Mouse (Mus musculus) R1 (cell line): Measurements from ENCODE around the gene Fam170b.
A peak's percentile ranks its signal among the peaks of the same experiment; 100 is the strongest.

ENCODE experiments used
- DNase-seq: peaks from one replicate; pipeline ENCODE4 v3.0.0-alpha.2; 2018; ENCODE audit warnings: low read depth, low spot score

Fam170b gene

DNA sequence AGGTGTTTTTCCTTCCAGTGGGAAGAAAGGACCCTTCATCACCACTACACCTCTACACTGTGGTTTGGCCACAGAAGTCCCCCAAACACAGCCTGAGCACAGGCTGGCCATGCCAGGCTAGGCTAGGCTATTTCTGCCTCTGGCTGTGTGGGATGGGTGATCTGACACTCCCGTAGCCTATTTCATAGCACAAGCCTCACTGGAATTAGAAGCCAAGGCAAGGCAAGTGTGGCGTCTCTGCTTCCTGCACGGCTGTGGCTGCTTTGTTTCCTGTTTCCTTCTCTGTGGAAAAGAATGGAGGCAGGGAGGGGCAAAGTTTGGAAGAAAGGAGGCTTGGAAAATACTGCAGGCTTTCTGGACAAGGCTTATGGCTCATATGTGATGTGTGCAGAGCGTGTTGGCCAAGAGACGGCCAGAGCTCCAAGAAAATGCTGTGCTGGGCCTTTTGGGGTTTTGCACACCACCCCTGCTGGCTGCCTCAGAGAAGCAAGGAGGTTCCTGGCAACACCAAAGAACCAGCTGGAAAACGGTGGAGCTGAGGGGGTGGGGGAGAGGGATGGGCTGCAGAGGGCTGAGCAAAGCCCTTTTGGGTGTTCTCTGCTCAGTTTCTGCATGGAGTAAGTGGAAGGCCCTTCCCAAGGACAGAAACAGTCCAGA, 5.6 kb upstream of the Fam170b start:
- no peak for DNase-seq

DNA sequence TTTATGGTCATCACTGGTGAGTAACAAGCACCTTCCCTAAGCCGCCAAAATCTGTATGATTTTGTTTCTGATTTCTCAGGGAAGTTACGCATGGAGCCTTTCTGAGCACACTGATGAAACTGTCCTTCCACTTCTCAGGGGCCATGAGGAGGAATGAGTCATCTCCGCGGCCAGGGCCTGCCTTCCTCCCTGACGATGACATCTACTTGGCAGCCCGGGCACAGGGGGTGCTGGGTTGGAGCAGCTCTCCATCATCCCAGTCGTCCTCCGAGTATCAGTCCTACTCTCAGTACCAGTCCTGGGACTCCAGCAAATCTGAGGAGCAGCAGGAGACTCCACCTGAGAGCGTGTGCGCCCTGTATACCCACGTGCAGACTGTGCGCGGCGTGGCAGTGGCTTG, 1.4 kb downstream of the Fam170b start:
- no peak for DNase-seq

DNA sequence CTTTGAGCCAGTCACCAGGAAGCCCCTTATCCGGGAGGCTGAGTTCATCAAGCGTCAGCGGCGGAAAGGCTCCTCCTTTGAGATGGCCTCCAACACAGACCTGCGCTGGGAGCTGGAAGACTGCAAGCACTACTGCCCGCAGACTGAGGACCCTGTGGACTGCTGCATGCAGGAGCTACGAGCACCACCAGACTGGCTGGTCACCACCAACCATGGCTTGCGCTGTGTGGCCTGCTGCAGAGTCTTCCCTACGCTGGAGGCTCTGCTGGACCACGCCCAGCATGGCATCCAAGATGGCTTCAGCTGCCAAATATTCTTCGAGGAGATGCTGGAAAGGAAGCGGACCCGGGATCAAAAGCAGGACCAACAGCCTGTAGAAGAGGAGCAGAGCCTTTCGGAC, 1.8 kb downstream of the Fam170b start:
- no peak for DNase-seq

DNA sequence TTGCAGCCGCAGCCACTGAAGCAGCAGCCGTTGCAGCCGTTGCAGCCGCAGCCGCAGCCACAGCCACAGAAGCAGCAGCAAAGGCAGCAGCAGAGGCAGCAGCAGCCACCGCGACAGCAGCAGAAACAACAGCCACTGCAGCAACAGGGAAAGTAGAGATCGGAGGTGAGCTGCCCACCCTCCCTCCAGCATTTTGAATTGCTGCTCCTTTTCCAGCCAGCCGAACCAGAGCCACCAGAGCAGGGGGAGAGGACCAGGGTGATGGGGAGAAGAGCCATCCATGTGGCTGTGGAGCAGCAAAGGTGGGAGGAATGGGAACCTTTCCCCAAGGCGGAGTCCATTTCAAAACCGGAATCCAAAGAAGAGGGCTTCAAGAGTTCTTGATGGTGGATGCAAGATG, 2.4 kb downstream of the Fam170b start:
- DNase-seq: no peak

GRCm38 (mm10) chr14:32842052-32842451, 8.3 kb downstream of the Fam170b start:
- no peak for DNase-seq

- no peak for DNase-seq
Observed at GRCm38 (mm10) chr14:32854059-32854458, 20.3 kb downstream of the Fam170b start.

- DNase-seq: no peak
Observed at GRCm38 (mm10) chr14:32856246-32856645, 22.5 kb downstream of the Fam170b start.

- DNase-seq: peak; percentile 19
Observed at GRCm38 (mm10) chr14:32856681-32857328, 23.0 kb downstream of the Fam170b start, which contains the start of gene Vstm4. Gene Vstm4, plus strand, starts transcription at chr14:32856756.

DNA sequence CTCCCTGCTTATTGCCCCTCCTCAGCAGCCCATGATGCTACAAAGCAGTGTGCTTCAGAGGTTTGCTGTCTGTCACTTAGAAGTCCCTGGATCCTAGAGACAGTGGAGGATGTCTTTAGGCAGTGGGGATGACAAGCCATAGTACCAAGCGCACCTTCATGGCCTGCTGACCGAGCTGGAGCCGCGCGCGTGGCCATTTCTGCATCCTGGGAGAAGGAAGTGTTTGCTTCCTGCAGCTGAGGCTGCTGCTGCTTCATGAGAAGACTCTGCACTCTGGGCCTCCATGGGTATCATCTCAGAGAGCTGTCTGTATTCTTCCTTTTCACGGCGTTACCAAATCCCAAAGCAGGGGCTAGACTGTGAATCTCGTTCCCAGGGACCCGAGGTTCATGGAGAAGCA, 24.6 kb downstream of the Fam170b start:
- DNase-seq: no peak

DNA sequence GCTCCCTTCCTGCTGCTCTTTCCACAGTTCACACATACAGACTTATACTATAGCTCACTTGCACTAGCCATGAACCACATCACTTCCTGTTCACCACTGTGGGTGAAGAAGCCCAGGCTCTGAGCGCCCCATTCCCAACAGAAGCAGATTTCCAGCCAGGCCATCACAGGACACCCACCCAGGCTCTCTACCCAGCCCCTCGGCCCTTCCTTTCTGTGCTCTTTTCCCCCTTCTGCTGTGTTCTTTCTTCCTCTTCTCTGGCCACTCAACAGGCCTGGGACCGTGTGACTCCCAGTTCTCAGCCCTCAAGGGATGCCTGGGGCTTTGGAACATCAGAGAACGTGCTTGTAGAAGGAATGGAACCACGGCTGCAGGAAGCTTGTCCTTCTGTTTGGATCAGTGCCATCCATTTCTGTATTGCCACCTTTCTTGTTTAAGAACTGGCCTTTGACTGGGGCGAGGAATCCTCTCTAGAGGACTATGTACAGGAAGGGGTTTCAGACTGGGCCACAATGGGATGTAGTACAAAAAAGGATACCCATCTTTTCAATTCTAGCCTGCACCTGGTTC, 25.3 kb downstream of the Fam170b start:
- DNase-seq: no peak

GRCm38 (mm10) chr14:32859831-32860569, 26.2 kb downstream of the Fam170b start:
- DNase-seq: peak; percentile 19

DNA sequence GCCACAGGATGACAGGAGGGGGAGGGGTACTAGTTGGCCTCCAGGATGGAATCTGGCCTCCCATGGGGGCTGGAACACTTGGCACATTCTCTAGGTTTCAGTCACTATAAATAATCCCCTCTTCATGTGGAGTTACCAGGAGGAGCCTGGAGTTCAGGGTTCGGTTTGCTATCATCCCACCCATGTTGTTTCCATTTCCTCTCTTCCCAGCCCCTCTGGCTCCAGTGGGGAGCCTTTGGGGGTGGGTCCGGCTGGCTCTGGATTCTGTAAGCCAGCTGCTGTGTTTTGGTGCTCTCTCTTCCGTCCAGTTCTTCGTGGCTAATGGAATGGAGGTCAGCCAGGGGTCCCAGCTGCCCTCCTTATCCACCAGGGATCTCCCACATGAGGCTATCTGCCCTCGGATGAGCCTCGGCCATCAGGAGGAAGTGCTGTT, 27.4 kb downstream of the Fam170b start:
- no peak for DNase-seq

DNA sequence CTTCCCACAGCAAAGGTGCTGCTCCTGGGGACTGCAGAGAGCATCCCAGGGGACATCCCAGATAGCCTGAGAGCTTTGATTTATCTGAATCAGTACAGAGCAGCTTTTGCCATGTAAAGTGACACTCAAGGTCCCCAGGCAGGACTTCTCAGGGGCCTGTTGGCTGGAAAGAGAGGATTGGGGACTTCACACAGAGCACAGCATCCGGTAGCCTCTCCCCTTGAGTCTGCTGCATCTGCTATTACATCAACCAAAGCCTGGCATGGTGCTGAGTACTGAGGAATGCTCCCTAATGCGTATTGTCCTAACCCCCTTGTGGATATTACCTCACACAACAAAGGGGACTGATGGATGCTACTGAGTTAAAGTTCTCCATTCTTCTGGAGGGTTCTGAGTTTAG, 27.9 kb downstream of the Fam170b start:
- no peak for DNase-seq

DNA sequence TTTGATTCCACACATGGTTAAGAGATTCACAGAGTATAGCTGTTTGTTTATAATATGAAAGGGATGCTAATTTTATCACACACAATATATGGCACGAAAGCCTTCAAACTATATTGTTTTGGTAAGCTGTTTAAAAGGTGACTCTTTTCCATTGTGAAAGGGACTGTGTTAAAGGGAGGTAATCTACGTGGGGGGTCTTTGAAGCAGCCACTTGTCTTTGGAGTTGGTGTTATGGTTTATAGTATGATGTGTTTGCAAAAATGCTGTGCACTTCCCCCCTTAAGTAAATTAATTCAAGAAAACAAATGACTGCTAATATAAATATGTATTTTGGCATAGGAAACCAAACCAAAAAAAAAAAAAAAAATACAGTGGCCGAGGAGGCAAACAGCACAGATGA, 31.6 kb downstream of the Fam170b start:
- DNase-seq: no peak

DNA sequence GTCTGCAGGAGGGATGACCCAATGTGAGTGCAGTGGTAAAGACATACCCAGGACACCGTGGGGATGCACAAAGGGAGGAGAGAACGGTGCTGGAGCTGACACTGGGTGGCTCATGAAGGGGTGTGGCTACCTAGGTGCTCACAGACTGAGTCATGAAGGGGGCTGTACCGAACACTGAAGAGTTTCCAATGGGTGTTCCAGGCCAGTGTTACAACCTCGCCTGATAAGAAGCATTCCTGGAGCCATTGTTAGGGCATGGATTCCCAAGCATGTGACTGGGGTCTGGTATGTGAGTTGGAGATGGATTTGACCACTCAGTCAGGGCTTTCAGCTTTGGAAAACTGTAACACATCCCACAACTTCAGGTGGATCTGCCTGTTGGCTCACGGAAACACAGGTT, 38.2 kb downstream of the Fam170b start:
- DNase-seq: peak; percentile 9

DNA sequence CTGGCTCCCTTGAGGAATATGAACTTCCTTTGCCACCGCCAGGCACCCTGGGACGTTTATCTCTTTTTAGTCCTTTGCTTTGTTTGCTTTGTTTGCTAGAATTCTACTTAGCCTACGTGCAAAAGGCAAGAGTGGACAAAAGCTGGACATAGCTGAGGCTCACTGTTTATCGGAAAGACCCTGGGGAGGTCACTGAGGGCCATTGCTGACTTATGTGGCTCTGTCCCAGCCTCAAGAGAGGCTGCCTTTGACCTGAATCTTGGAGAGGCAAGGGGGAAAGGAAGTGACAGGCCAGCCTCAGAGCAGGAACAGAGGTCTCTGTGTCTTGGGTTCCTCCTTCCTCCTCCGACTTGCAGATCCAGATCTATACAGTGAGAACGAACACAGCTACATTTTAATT, 43.8 kb downstream of the Fam170b start:
- DNase-seq: no peak

GRCm38 (mm10) chr14:32880332-32880731, 46.6 kb downstream of the Fam170b start:
- DNase-seq: no peak

DNA sequence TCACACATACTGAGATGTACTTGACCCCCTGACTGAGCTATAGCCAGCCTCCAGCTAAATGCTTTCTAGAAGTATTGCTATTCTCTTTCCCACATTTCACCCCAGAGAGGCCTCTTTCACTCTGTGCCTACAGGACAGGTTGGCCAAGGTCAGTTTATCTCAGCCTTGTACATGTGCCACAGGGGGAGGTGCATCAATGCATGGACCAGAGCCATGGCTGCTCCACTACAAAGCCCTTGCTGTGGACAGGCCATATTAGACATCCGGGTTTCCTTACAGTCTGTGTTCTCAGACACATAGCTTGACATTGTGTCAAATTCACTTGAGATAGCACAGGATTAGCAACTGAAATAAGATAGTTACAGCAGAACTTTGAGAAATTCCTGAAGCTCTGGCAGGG, 47.9 kb downstream of the Fam170b start:
- no peak for DNase-seq
